Mouse (Mus musculus) heart, embryonic 16.5 days (tissue): Measurements from ENCODE around the gene Insrr. TPM values are rescaled to one million over a fixed set of nuclear protein-coding genes. Genes with fewer than 3 reads are reported as not detected.

Source experiments
- ATAC-seq: fragments of 200-750 bp; cut with Nextera tagmentation; replicated peaks from 2 replicates; pipeline ENCODE4 v1.8.0; 2017; ENCODE audit warnings: moderate number of reproducible peaks; ENCODE audit not compliant: insufficient read depth, low FRiP score; ENCODE audit errors: extremely low read depth
- H3K27ac ChIP-seq: fragments of 300-500 bp; sonication (generic); 2 replicates; pipeline ENCODE4 v1.5.1; 2014; ENCODE audit warnings: mild to moderate bottlenecking, low read length, control low read depth, moderate library complexity
- H3K27me3 ChIP-seq: fragments of 300-500 bp; sonication (generic); 2 replicates; pipeline ENCODE4 v1.6.1; 2014; ENCODE audit warnings: low read length, mixed read lengths; ENCODE audit not compliant: control insufficient read depth, insufficient read depth
- H3K36me3 ChIP-seq: fragments of 300-500 bp; sonication (generic); 2 replicates; pipeline ENCODE4 v1.6.1; 2014; ENCODE audit not compliant: control insufficient read depth, insufficient read depth
- H3K4me1 ChIP-seq: fragments of 300-500 bp; sonication (generic); 2 replicates; pipeline ENCODE4 v1.6.1; 2014; ENCODE audit warnings: low read length, mixed read lengths; ENCODE audit not compliant: control insufficient read depth, insufficient read depth
- H3K4me2 ChIP-seq: fragments of 300-500 bp; sonication (generic); 2 replicates; pipeline ENCODE4 v1.6.1; 2014; ENCODE audit warnings: low read depth, mild to moderate bottlenecking, control low read depth, low read length
- H3K4me3 ChIP-seq: fragments of 300-500 bp; sonication (generic); 2 replicates; pipeline ENCODE4 v1.5.1; 2014; ENCODE audit warnings: mild to moderate bottlenecking, control low read depth, low read length
- H3K9ac ChIP-seq: fragments of 300-500 bp; sonication (generic); 2 replicates; pipeline ENCODE4 v1.6.1; 2014; ENCODE audit warnings: low read length, control low read depth
- H3K9me3 ChIP-seq: fragments of 300-500 bp; sonication (generic); replicated peaks from 2 replicates; pipeline ENCODE4 v1.6.1; 2016; ENCODE audit warnings: low read length; ENCODE audit not compliant: control insufficient read depth
- WGBS: fragments of 180-500 bp; shearing (Covaris S2); extraction: QIAGEN DNeasy Blood & Tissue Kit; methylation state at CpG from one replicate; pipeline ENCODE4 v1.1.7; 2014; 5-methylcytosine and 5-hydroxymethylcytosine counted together
- polyA plus RNA-seq: library from polyadenylated mRNA; unstranded; fragments of >200 nt; fragmentation: Nextera tagmentation; extraction: Ambion mirVana; gene quantifications from 2 replicates; pipeline ENCODE4 v1.2.1, GENCODE M21; 2015

Insrr gene
- polyA plus RNA-seq, 1 experiment from 2014 or later, result not detected

GRCm38 (mm10) chr3:87832109-87832859 is 35.5 kb downstream of the Insrr start:
- no peak overlapping the region for H3K4me3 ChIP-seq
- WGBS, result 74% methylated on average over 7 of the region's 7 CpGs
- H3K27me3 ChIP-seq, result no peaks in the 10 kb centered on the region; the same call in 1 of the 2 replicates
- H3K4me2 ChIP-seq, result no peak overlapping the region
- no peaks in the 10 kb centered on the region for H3K9me3 ChIP-seq
- no peaks in the 10 kb centered on the region for H3K4me1 ChIP-seq
- H3K9ac ChIP-seq, result no peak overlapping the region
- no peaks in the 10 kb centered on the region for H3K36me3 ChIP-seq
- no peak for ATAC-seq
- no peak overlapping the region for H3K27ac ChIP-seq

GRCm38 (mm10) chr3:87833482-87833881 is 36.7 kb downstream of the Insrr start:
- no peaks in the 10 kb centered on the region; the same call in 1 of the 2 replicates for H3K27me3 ChIP-seq
- no peaks in the 10 kb centered on the region for H3K36me3 ChIP-seq
- H3K4me2 ChIP-seq, result no peak overlapping the region
- ATAC-seq, result no peak
- H3K4me1 ChIP-seq, result no peaks in the 10 kb centered on the region
- 62% methylated on average over 5 of the region's 5 CpGs for WGBS
- no peak overlapping the region for H3K27ac ChIP-seq
- no peaks in the 10 kb centered on the region for H3K9me3 ChIP-seq
- no peak overlapping the region for H3K9ac ChIP-seq
- H3K4me3 ChIP-seq, result no peak overlapping the region

GRCm38 (mm10) chr3:87838622-87839021 is 41.9 kb downstream of the Insrr start:
- Histone ChIP-seq H3K4me2 (no peak overlapping the region), H3K9ac (no peak overlapping the region), H3K9me3 (no peaks in the 10 kb centered on the region), H3K27me3 (peaks cover 5% of the 10 kb centered on the region), H3K36me3 (no peaks in the 10 kb centered on the region), H3K4me1 (no peaks in the 10 kb centered on the region), H3K4me3 (no peak overlapping the region), H3K27ac (no peak overlapping the region)
- no peak for ATAC-seq
- WGBS, result 2% methylated on average over 4 of the region's 4 CpGs

GRCm38 (mm10) chr3:87840858-87841257 is 44.1 kb downstream of the Insrr start:
- Histone ChIP-seq H3K27ac (no peak overlapping the region), H3K36me3 (no peaks in the 10 kb centered on the region), H3K4me1 (no peaks in the 10 kb centered on the region), H3K9me3 (no peaks in the 10 kb centered on the region), H3K4me2 (no peak overlapping the region), H3K4me3 (no peak overlapping the region), H3K9ac (no peak overlapping the region), H3K27me3 (peaks cover 5% of the 10 kb centered on the region)
- no peak for ATAC-seq

GRCm38 (mm10) chr3:87844981-87845380 is 48.2 kb downstream of the Insrr start:
- Histone ChIP-seq H3K36me3 (no peaks in the 10 kb centered on the region), H3K27me3 (no peaks in the 10 kb centered on the region), H3K4me3 (no peak overlapping the region), H3K4me1 (0 out of 2 replicates have a peak, but pooled peaks cover 3% of the 10 kb centered on the region), H3K4me2 (no peak overlapping the region), H3K27ac (no peak overlapping the region), H3K9ac (no peak overlapping the region), H3K9me3 (no peaks in the 10 kb centered on the region)
- 74% methylated on average over 4 of the region's 4 CpGs for WGBS
- no peak for ATAC-seq

GRCm38 (mm10) chr3:87846186-87846585 is 49.4 kb downstream of the Insrr start:
- Histone ChIP-seq H3K27ac (peak overlapping the region; percentile 60; the same call in 1 of the 2 replicates), H3K9me3 (no peaks in the 10 kb centered on the region), H3K36me3 (no peaks in the 10 kb centered on the region), H3K27me3 (no peaks in the 10 kb centered on the region), H3K4me2 (no peak overlapping the region), H3K4me3 (no peak overlapping the region; the same call in 1 of the 2 replicates), H3K9ac (no peak overlapping the region), H3K4me1 (0 out of 2 replicates have a peak, but pooled peaks cover 3% of the 10 kb centered on the region)
- 69% methylated on average over 4 of the region's 4 CpGs for WGBS
- ATAC-seq, result no peak

GRCm38 (mm10) chr3:87846650-87847110 is 49.9 kb downstream of the Insrr start, which contains the start of gene Sh2d2a:
Sh2d2a (plus strand) TSS chr3:87846755.
- H3K36me3 ChIP-seq, result no peaks in the 10 kb centered on the region
- H3K27me3 ChIP-seq, result no peaks in the 10 kb centered on the region
- peak within 1 kb of the TSS; percentile 10 for H3K4me2 ChIP-seq
- H3K9me3 ChIP-seq, result no peaks in the 10 kb centered on the region
- WGBS, result 61% methylated on average over 7 of the region's 7 CpGs
- H3K4me1 ChIP-seq, result 0 out of 2 replicates have a peak, but pooled peaks cover 3% of the 10 kb centered on the region
- peak within 1 kb of the TSS; percentile 29 for H3K4me3 ChIP-seq
- ATAC-seq, result peak; percentile 62; the same call in 1 of the 2 replicates
- H3K9ac ChIP-seq, result peak within 1 kb of the TSS; percentile 5; the same call in 1 of the 2 replicates
- peak within 1 kb of the TSS; percentile 60; the same call in 1 of the 2 replicates for H3K27ac ChIP-seq

- peak overlapping the region; percentile 19; the same call in 1 of the 2 replicates for H3K27ac ChIP-seq
- H3K27me3 ChIP-seq, result no peaks in the 10 kb centered on the region
- no peak overlapping the region; the same call in 1 of the 2 replicates for H3K4me3 ChIP-seq
- ATAC-seq, result no peak
- no peaks in the 10 kb centered on the region for H3K9me3 ChIP-seq
- no peaks in the 10 kb centered on the region for H3K36me3 ChIP-seq
- peak overlapping the region; percentile 10 for H3K4me2 ChIP-seq
- no peak overlapping the region for H3K9ac ChIP-seq
- H3K4me1 ChIP-seq, result 0 out of 2 replicates have a peak, but pooled peaks cover 3% of the 10 kb centered on the region
- 61% methylated on average over 5 of the region's 5 CpGs for WGBS
These were observed 50.9 kb downstream of the Insrr start for GRCm38 (mm10) chr3:87847680-87848079.

GRCm38 (mm10) chr3:87849117-87849516 is 52.4 kb downstream of the Insrr start:
- Histone ChIP-seq H3K4me1 (0 out of 2 replicates have a peak, but pooled peaks cover 3% of the 10 kb centered on the region), H3K9me3 (no peaks in the 10 kb centered on the region), H3K4me2 (no peak overlapping the region), H3K4me3 (no peak overlapping the region), H3K27me3 (no peaks in the 10 kb centered on the region), H3K36me3 (no peaks in the 10 kb centered on the region), H3K9ac (no peak overlapping the region), H3K27ac (no peak overlapping the region)
- 73% methylated on average over 14 of the region's 14 CpGs for WGBS
- no peak for ATAC-seq
